14 mouse cellular contexts compared by ENCODE assay signal in the genomic region with DNA sequence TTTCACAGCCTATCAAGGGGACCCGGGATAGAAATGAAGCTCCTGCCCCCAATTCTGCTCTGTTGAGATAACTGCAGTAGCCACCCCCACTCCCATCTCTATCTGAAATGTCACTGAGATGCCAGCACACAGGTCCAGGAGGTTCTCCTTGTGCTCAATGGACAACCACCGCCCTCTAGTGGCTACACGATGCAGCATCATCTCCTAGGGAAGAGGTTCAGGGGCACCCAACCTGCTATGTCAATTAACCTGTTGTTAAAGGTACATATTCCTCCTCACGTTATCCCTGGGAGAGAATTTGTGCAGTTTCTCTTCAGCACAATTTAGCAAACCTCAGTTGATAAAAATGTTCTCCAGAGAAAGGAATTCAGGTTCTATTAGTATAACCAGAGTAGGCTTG. TPM values are rescaled to one million over a fixed set of nuclear protein-coding genes. Genes with fewer than 3 reads are reported as not detected.
DNase-seq lines count a peak whose midpoint lies in the region; ATAC-seq and TF ChIP-seq lines count a peak whose summit lies in the region.
"Not testable (repeated sequence)": the region's sequence is repeated elsewhere in the genome, so short reads cannot be mapped to it uniquely, and the experiment has no call there.
"Had no signal": no experiment of that assay in that cellular context is flagged by ENCODE, and none has a peak within 500 bp of the region (broad histone marks: within the 10 kb centered on the region; RNA-seq: fewer than 3 reads in every experiment).

No protein-coding gene starts in this region.

- H3K4me1 ChIP-seq in kidney, postnatal 0 days (replicated peaks; ENCODE audit: insufficient read depth, low read length): not testable (repeated sequence)

- ATAC-seq in kidney, postnatal 0 days (replicated peaks; ENCODE audit: low FRiP score, low read depth): not testable (repeated sequence)

- not testable (repeated sequence) for H3K4me3 ChIP-seq in kidney, postnatal 0 days (replicated peaks; ENCODE audit: low read depth, low read length)

- H3K36me3 ChIP-seq in kidney, postnatal 0 days (ENCODE audit: insufficient read depth, low read length): not testable (repeated sequence)

- H3K27me3 ChIP-seq in kidney, postnatal 0 days (ENCODE audit: insufficient read depth, low read length): not testable (repeated sequence)

- peak; percentile 68 for TF ChIP-seq CTCF in kidney, postnatal 0 days (IDR thresholded peaks at IDR 0.05; ENCODE audit: low read depth)

- not testable (repeated sequence) for H3K9me3 ChIP-seq in kidney, postnatal 0 days (replicated peaks; ENCODE audit: low read length)

- not testable (repeated sequence) for H3K27ac ChIP-seq in kidney, postnatal 0 days

- not testable (repeated sequence) for H3K4me2 ChIP-seq in kidney, postnatal 0 days (ENCODE audit: low read length)

- peak; percentile 38 for DNase-seq in adrenal gland, adult 2 months
- peak; percentile 45 for DNase-seq in cerebellum, adult 8-10 months
- DNase-seq in heart, adult 11 months: peak; percentile 54
- not testable (repeated sequence) for DNase-seq in kidney, postnatal 0 days (ENCODE audit: low spot score)
- peak; percentile 51 for DNase-seq in left cerebral cortex, adult 11 months (ENCODE audit: low spot score)
- peak; percentile 38 for DNase-seq in lung, postnatal 10 days
- peak; percentile 43 for DNase-seq in right cerebral cortex, postnatal 25 days

- H3K9ac ChIP-seq in kidney, postnatal 0 days (ENCODE audit: low read depth, low read length): not testable (repeated sequence)

- WGBS in kidney, postnatal 0 days: 8% methylated on average over 4 of the region's 4 CpGs

RNA-seq across cellular contexts. Expression of a gene that starts 2.2 kb away (rescaled TPM):
- total RNA-seq in adrenal gland, adult 2 months (2021): not detected
- not detected in 2 replicates for polyA plus RNA-seq in adrenal gland, adult 2 months (2012; rRNA removed)
- not detected in 2 replicates for polyA plus RNA-seq in kidney, postnatal 0 days (2015; fragmentation: Nextera tagmentation; extraction: Ambion mirVana)
- total RNA-seq: megakaryocyte-erythroid progenitor cell, adult 5-6 weeks had no signal
- polyA plus RNA-seq: erythroblast, embryonic 14.5 days; heart, embryonic 15.5 days; intestine, embryonic 16.5 days; neural tube, embryonic 11.5 days; spleen, adult 2 months had no signal

RNA-seq across cellular contexts. Expression of a gene that starts 11.6 kb away (rescaled TPM):
- total RNA-seq in adrenal gland, adult 2 months (2021): not detected
- polyA plus RNA-seq in adrenal gland, adult 2 months (2012; rRNA removed): not detected in 2 replicates
- not detected in 2 replicates for polyA plus RNA-seq in kidney, postnatal 0 days (2015; fragmentation: Nextera tagmentation; extraction: Ambion mirVana)
- total RNA-seq: megakaryocyte-erythroid progenitor cell, adult 5-6 weeks had no signal
- polyA plus RNA-seq: erythroblast, embryonic 14.5 days; heart, embryonic 15.5 days; intestine, embryonic 16.5 days; limb, embryonic 14.5 days; neural tube, embryonic 11.5 days; spleen, adult 2 months had no signal

RNA-seq across cellular contexts. Expression of a gene that starts 22.6 kb away (rescaled TPM):
- not detected for total RNA-seq in adrenal gland, adult 2 months (2021)
- polyA plus RNA-seq in adrenal gland, adult 2 months (2012; rRNA removed): not detected in 2 replicates
- not detected in 2 replicates for polyA plus RNA-seq in kidney, postnatal 0 days (2015; fragmentation: Nextera tagmentation; extraction: Ambion mirVana)
- total RNA-seq: megakaryocyte-erythroid progenitor cell, adult 5-6 weeks had no signal
- polyA plus RNA-seq: erythroblast, embryonic 14.5 days; heart, embryonic 15.5 days; intestine, embryonic 16.5 days; limb, embryonic 14.5 days; neural tube, embryonic 11.5 days; spleen, adult 2 months had no signal

RNA-seq across cellular contexts. Expression of a gene that starts 34.4 kb away (rescaled TPM):
- not detected for total RNA-seq in adrenal gland, adult 2 months (2021)
- polyA plus RNA-seq in adrenal gland, adult 2 months (2012; rRNA removed): not detected in 2 replicates
- polyA plus RNA-seq in kidney, postnatal 0 days (2015; fragmentation: Nextera tagmentation; extraction: Ambion mirVana): not detected in 2 replicates
- total RNA-seq: megakaryocyte-erythroid progenitor cell, adult 5-6 weeks had no signal
- polyA plus RNA-seq: erythroblast, embryonic 14.5 days; heart, embryonic 15.5 days; intestine, embryonic 16.5 days; limb, embryonic 14.5 days; neural tube, embryonic 11.5 days; spleen, adult 2 months had no signal

RNA-seq across cellular contexts. Expression of a gene that starts 46.0 kb away (rescaled TPM):
- total RNA-seq in adrenal gland, adult 2 months (2021): not detected
- polyA plus RNA-seq in adrenal gland, adult 2 months (2012; rRNA removed): not detected in 2 replicates
- polyA plus RNA-seq in kidney, postnatal 0 days (2015; fragmentation: Nextera tagmentation; extraction: Ambion mirVana): not detected in 2 replicates
- total RNA-seq: megakaryocyte-erythroid progenitor cell, adult 5-6 weeks had no signal
- polyA plus RNA-seq: erythroblast, embryonic 14.5 days; heart, embryonic 15.5 days; intestine, embryonic 16.5 days; limb, embryonic 14.5 days; neural tube, embryonic 11.5 days; spleen, adult 2 months had no signal
